Mouse (Mus musculus) brain, embryonic 14.5 days (tissue): Measurements from ENCODE around the gene Tcerg1l. TPM values are rescaled to one million over a fixed set of nuclear protein-coding genes. Genes with fewer than 3 reads are reported as not detected.

Experiments
- DNase-seq: peaks from one replicate; pipeline ENCODE4 v3.0.0-alpha.2; 2011; ENCODE audit warnings: low read depth
- CTCF ChIP-seq: fragments of 200-500 bp; IDR thresholded peaks from 2 replicates; pipeline ENCODE4 v1.5.1; 2012; ENCODE audit warnings: inconsistent platforms, mild to moderate bottlenecking, moderate library complexity, borderline replicate concordance; ENCODE audit not compliant: insufficient read depth, insufficient read length; ENCODE audit errors: extremely low read depth
- POLR2A ChIP-seq: fragments of 200-500 bp; IDR thresholded peaks from 2 replicates; pipeline ENCODE4 v1.6.1; 2012; ENCODE audit warnings: mild to moderate bottlenecking, inconsistent platforms, borderline replicate concordance; ENCODE audit not compliant: poor library complexity, insufficient read depth, insufficient read length, severe bottlenecking; ENCODE audit errors: extremely low read depth
- polyA plus RNA-seq: library from polyadenylated mRNA; depleted of rRNA; stranded (reverse); fragments of >200 nt; gene quantifications from 2 replicates; pipeline ENCODE4 v1.2.3, GENCODE M21; 2012

Tcerg1l gene
- polyA plus RNA-seq, 1 experiment, result 23.8 TPM

GRCm38 (mm10) chr7:138396109-138396862 is 1.2 kb downstream of the Tcerg1l start:
- DNase-seq, result peak; percentile 64
- no peak for TF ChIP-seq POLR2A
- TF ChIP-seq CTCF, result no peak

- no peak for DNase-seq
Observed at GRCm38 (mm10) chr7:138389941-138390340, 7.6 kb downstream of the Tcerg1l start.

GRCm38 (mm10) chr7:138389071-138389470 is 8.5 kb downstream of the Tcerg1l start:
- TF ChIP-seq CTCF, result no peak
- no peak for TF ChIP-seq POLR2A
- DNase-seq, result no peak

More at GRCm38 (mm10) chr7:138389941-138390340, 7.6 kb downstream of the Tcerg1l start:
- TF ChIP-seq POLR2A (no peak), CTCF (no peak)

- DNase-seq, result no peak
- TF ChIP-seq CTCF (no peak), POLR2A (no peak)
Observed at GRCm38 (mm10) chr7:138379221-138379620, 18.3 kb downstream of the Tcerg1l start.

- TF ChIP-seq CTCF, result no peak
- TF ChIP-seq POLR2A, result no peak
- DNase-seq, result no peak
Observed at GRCm38 (mm10) chr7:138378546-138378945, 19.0 kb downstream of the Tcerg1l start.

- no peak for DNase-seq
- no peak for TF ChIP-seq POLR2A
- no peak for TF ChIP-seq CTCF
Observed at GRCm38 (mm10) chr7:138375573-138375972, 22.0 kb downstream of the Tcerg1l start.

- TF ChIP-seq CTCF, result no peak
- TF ChIP-seq POLR2A, result no peak
- no peak for DNase-seq
Observed at GRCm38 (mm10) chr7:138374376-138374775, 23.2 kb downstream of the Tcerg1l start.

GRCm38 (mm10) chr7:138373530-138373929 is 24.0 kb downstream of the Tcerg1l start:
- TF ChIP-seq CTCF (no peak), POLR2A (no peak)
- no peak for DNase-seq

GRCm38 (mm10) chr7:138367570-138367969 is 30.0 kb downstream of the Tcerg1l start:
- TF ChIP-seq POLR2A (no peak), CTCF (no peak)
- DNase-seq, result no peak

- TF ChIP-seq POLR2A, result no peak
- TF ChIP-seq CTCF, result no peak
- DNase-seq, result peak; percentile 50
Observed at GRCm38 (mm10) chr7:138365519-138365918, 32.0 kb downstream of the Tcerg1l start.

- no peak for DNase-seq
- TF ChIP-seq CTCF (no peak), POLR2A (no peak)
Observed at GRCm38 (mm10) chr7:138357475-138357874, 40.1 kb downstream of the Tcerg1l start.

- no peak for TF ChIP-seq POLR2A
- no peak for TF ChIP-seq CTCF
Observed at GRCm38 (mm10) chr7:138356655-138357449, 40.7 kb downstream of the Tcerg1l start.

GRCm38 (mm10) chr7:138345451-138345850 is 52.1 kb downstream of the Tcerg1l start:
- TF ChIP-seq CTCF, result no peak
- no peak for TF ChIP-seq POLR2A
- DNase-seq, result peak; percentile 74

More at GRCm38 (mm10) chr7:138356655-138357449, 40.7 kb downstream of the Tcerg1l start:
- DNase-seq, result no peak
